Mouse (Mus musculus): ENCODE data around the gene Taok3.

The Taok3 gene

DNA sequence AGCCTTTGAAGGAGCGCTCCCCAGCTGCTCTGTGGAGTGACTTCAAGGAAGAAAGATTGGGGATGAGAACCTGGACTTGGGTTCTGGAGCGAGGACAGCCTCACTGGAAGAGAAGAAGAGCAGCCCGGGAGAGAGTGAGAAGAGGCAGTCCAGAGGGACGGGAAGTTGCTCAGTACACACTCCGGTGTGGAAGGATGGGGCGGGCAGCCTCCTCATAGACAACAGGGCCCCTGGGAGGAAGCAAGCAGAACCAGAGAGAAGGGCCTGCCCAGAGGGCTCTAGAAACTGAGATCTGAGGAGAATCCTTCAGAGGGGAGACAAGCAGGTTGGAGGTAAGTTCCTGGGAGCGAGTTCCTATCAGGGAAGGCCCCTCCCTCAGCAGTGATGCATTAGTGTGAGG is 20.4 kb downstream of the Taok3 start:
- DNase-seq (ENCODE audit: low read depth, low spot score), result no peak

DNA sequence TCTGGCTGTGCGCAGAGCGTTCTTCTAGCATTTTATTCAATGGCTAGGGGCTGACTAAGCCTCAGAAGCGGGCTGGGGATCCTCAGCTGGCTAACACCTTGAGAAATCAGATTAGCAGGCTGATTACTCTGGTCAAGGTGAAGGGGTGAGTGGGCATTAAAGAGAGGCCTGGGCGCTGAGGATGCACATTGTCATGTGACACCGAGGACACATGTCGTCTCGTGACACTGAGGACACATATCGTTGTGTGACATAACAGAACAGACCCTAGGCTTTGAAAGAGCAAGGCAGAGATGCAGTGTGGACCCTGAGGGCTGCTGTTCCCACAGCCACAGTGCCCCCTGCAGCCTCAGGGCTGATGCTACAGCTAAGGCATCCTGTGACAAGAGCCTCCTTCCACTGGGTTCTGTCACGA is 23.8 kb downstream of the Taok3 start:
- peak; percentile 54 for DNase-seq (ENCODE audit: low read depth, low spot score)

GRCm38 (mm10) chr5:117146165-117146564 is 26.2 kb downstream of the Taok3 start:
- no peak for DNase-seq (ENCODE audit: low read depth, low spot score)

DNA sequence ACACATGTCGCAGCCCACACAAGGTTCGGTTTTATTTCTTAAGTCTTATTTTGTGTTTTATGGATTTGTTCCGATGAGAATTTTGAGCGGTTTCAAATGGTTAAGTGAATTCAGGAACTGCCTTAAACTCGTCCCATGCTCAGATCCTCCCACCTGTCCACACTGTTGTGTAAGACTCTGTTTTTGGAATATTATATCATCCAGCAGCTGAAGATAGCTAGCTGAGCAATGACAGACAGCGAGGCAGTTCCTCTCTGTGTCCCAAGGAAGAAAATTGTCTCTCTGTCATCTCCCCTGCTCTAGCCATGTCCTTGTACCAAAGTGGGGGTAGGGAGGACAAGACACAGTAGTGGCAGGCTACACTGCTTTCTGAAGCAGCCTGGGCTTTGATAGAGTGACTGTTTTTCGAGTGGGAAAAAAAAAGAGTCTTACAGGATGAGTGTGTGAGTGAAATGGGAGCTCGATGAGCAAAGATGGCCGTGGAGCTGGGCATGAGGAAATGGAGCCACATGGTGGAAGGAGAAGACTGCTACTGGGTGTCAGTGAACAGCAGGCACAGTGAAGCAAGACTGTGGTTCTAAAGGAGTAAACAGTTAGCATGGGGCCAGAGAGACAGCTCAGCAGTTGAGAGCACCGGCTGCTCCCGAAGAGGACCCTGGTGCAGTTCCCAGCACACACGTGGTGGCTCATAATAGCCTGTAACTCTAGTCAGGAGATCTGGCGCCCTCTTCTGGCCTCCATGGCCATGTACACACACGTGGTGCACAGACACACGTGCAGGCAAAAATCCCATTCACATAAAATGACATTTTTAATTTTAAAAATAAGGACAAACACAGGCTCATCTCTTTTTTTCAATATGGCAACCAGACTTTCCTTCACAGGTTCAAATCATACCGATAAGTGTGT is 27.5 kb downstream of the Taok3 start:
- peak; percentile 89 for DNase-seq (ENCODE audit: low read depth, low spot score)

DNA sequence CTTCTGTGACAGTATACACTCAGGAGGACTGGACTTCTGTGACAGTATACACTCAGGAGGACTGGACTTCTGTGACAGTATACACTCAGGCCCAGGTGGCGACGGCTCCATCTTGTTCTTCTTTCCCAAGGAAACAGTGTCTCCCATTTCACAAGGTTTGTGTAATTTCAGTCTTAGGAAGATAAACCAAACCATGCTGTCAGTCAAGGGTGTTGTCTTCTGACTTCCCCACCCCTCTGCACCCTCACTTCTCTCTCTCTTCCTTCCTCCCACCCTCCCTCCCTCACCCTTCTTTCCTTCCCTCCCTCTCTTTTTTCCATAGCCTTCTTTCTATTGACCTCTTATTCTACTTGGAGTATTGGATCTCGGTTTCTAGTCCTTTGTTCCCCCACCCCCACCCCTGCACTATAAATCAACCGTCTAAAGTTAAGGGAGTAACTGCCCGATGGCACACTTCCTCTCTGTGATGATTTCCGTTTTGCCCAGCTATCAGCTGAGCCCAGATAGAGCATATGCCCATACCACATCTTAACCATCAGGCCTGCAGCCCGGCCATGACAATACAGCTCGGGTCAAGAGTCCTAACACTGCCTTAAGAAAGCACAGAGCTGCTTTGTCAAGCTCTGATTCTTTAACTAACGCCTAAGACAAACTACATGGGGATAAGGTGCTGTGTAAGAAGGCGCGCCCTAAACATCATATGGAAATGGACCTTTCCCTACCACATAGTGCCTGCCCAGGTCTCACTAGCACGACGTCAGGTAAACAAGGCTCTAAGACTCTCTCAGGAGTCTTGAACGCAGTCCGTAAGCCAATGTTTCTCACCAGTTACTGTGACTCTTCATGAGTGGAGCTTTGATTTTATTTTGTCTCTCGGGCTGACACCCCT is 29.4 kb downstream of the Taok3 start:
- DNase-seq (ENCODE audit: low read depth, low spot score), result no peak

- no peak for DNase-seq (ENCODE audit: low read depth, low spot score)
These were observed 30.1 kb downstream of the Taok3 start for GRCm38 (mm10) chr5:117150068-117150467.

DNA sequence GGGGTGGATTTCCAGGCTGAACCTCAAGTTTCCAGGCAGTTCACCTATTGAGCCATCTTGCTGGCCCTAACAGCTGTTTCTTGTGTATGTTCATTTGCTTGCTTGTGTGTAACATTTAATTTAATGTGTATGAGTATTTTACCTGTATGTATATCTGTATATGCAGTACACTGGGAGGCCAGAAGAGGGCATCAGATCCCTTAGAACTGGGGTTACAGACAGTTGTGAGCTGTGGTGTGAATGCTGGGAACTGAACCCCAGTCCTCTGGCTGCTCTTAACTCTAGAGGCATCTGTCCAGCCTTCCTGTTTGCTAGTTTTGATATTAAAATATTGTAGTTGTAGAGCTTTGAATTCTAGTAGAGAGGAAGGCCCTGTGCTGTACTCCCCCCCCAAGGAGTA is 33.0 kb downstream of the Taok3 start:
- no peak for DNase-seq (ENCODE audit: low read depth, low spot score)

- no peak for DNase-seq (ENCODE audit: low read depth, low spot score)
These were observed 33.7 kb downstream of the Taok3 start for GRCm38 (mm10) chr5:117153527-117154091.

GRCm38 (mm10) chr5:117158335-117159018 is 38.5 kb downstream of the Taok3 start:
- peak; percentile 41 for DNase-seq (ENCODE audit: low read depth, low spot score)

- DNase-seq (ENCODE audit: low read depth, low spot score), result no peak
These were observed 39.4 kb downstream of the Taok3 start for GRCm38 (mm10) chr5:117159326-117159725.

DNA sequence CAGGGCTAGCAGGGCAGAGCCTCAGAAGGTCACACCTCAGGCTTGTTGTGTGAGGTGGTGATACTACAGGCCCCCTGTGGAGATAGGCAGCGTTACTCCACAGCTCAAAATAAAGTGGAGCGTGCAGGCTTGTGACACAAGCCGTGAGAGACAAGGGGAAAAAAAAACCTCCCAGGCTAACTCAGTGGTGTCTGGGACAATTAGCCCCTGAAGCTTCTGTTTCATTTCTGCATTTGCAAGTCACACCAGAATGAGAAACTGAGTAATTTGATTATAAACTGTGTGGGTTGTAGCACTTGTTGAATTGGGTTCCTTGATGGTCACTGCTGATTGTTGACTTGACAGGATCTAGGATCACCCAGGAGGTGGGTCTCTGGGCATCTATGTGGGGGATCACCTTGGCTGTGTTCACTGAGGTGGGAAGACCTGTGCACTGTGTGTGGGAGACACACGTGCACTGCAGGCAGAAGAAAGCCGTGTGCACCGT is 39.9 kb downstream of the Taok3 start:
- no peak for DNase-seq (ENCODE audit: low read depth, low spot score)

DNA sequence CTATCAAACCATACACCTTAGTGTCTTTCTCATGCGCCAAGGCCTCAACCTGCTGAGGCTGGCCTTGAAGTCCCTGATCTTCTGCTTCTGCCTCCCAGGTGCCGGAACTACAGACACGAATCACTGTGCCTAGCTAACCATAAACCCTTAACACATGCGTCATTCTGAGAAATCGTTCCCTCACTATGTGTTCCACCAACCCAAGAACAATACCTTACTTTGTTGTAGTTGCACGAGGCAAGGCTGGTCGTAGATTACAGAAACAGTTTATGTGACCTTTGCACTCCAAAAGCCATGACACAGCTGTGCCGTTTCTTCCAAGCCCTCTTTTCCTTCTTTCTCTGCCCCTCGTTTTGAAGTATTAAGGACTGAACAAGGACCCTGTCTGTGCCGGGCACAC is 40.6 kb downstream of the Taok3 start:
- DNase-seq (ENCODE audit: low read depth, low spot score), result no peak

DNA sequence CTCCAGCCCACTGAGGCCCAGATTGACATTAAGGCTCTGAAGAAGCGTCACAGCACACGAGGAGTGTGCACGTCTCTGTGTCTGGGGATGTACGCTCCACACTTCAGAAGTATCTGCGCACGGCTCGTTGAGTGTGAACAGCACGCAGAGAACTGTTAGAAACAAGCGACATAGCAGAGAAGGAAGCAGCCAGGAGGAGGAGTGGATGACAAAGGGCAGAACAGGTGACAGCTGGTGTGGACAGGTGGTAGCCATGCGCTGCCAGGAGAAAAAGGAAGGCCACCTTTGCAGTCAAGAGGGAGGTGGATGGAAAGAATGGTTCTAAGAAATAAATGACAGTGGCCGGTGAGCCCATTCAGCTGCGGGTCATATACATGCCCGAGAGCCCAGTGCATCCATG is 43.9 kb downstream of the Taok3 start:
- DNase-seq (ENCODE audit: low read depth, low spot score), result peak; percentile 98

DNA sequence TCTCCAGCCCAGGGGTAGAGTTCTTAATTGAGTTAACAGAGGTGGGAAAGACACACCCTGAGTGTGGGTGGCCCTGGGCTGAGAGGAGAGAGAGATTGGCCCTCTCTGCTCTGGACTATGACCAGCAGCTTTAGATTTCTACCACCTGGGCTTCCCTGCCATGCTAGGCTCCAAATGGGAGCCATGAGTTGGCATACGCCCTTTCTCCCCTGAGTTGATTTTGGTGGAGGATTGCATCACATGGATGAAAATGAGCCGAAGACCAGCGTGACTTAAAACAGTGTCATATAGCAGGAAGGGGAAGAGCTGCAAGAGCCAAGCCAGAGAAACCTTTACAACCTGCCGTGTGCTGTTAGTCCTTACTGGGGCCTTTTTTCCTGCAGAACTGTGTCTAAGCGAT is 44.6 kb downstream of the Taok3 start:
- peak; percentile 61 for DNase-seq (ENCODE audit: low read depth, low spot score)

- no peak for DNase-seq (ENCODE audit: low read depth, low spot score)
These were observed 45.0 kb downstream of the Taok3 start for GRCm38 (mm10) chr5:117164923-117165322.

DNA sequence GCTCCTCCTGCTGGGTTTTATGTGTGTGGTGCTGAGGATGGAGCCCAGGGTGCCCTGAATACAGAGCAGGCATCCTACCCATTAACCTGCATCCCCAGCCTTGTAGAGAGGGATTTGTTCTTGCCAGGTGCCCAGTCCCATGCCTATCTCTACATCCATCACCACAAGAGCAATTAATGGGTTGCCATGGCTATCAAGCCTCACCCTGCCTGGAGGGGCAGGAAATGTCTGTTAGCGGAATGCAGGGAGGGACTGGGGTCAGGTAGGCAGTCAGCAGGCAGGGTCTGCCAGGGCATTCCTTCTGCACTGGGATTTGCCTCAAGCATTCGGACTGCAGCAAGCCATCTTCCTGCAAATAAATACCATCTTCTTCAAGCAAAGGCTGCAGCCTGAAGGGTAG is 46.0 kb downstream of the Taok3 start:
- no peak for DNase-seq (ENCODE audit: low read depth, low spot score)

DNA sequence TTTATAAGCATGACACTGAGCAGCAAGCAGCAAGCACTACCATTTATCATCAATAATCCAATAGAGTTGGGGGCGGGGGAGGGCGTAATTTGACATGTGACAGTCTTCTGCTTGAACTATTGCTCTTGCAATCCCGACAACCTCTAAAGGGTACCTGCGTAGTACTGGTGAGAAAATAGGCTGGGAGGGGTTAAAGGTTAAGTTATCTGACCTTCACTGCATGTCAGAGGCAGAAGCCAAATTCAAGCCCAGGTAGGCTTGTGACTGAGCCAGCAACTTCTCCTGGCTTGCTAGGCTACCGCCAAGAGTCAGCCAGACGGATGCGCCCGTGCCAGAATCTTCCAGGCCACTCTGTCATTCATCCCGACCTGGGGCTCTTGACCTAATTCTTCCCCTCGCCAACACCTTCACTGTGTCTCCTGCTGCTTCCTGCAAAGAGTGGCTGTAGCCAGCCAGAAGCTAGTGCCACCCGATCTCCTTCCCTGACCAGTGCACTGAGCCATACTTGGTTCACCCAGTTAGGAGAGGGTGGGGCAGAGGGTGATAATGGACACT is 47.0 kb downstream of the Taok3 start:
- peak; percentile 98 for DNase-seq (ENCODE audit: low read depth, low spot score)

DNA sequence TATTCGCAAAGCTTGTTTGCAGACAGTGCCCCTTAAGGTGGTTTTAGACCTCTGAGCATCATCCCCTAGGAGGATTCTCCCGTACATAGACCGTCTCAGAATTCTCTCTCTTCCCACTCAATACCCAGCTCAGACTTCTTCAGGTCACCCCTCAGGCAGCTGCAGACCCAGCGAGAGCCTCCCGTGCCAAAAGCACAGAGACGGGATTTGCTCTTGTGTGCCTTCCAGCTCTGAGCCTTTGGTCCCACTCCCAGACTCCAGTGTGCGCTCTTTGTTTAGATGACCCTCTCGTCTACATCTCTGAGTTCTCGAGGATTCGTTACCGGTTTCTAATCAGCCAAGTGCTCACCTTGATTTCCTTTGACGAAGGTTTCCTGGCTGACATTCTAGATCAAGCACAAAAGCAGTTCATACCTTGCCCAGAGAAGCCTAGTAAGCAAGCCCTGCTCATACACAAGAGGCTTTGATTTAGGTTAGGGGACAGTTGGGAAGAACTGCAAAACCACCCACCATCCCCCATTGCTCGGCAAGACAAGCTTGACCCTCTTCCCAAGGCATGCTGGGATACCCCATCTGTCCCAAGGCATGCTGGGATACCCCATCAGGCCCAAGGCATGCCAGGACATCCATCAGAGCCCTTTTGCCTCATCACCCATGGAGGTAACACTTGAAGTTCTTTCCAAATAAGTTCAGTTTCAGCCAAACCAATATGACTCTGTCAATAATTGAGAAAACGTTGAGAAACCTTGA is 48.6 kb downstream of the Taok3 start:
- DNase-seq (ENCODE audit: low read depth, low spot score), result no peak

- DNase-seq (ENCODE audit: low read depth, low spot score), result no peak
These were observed 54.1 kb downstream of the Taok3 start for GRCm38 (mm10) chr5:117174057-117174456.

DNA sequence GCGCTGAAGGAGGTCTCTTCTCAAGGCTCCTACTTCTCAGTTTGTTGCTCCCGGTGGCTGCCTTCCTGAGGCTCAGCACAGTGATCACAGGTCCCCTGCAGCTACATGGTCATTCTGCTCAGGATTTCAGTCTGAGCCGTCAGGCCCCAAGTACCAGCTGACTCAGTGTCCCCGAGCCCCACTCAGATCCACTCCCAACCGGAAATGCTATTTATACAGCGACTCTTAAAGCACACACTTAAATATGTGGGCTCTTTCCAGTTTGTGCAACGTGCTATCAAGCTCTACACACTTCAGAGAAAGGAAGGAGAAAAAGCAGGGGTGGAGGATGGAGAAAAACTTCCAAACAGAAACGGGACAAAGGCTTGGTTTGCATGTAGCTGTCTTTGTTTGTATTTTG is 56.0 kb downstream of the Taok3 start:
- DNase-seq (ENCODE audit: low read depth, low spot score), result no peak

All from brain, adult 2 months (tissue).